Mouse (Mus musculus): ENCODE measurements around the gene Map3k4.

Gene Map3k4

DNA sequence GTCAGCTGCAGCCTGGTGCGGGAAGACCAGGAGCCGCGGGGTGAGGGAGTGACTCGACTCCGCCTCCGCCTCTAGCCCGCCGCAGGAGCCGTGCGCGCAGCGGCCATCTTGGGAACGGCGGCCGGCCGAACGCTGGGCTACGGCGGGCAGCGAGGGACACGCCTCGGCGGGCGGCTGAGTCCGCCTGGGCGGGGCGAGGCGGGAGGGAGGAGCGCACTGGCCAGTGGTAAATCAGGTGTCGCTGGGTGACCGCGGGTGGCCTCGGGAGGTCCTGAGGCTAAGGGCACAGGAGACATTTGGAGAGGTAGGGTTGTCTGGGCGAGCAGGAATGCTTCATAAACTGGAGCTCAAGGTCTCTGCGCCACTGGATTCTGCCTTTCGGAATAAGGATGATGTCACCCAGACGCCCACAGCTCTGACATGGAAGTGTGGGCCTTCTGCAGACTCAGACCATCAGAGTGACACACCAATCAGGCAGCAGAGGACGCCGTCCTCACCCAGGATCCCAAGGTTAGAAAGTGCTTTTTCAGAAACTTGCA is at the start of gene Map3k4:
Map3k4 (minus strand) TSS at position 134 of the 539 bp plus-strand sequence.
- peak; percentile 94 for DNase-seq

DNA sequence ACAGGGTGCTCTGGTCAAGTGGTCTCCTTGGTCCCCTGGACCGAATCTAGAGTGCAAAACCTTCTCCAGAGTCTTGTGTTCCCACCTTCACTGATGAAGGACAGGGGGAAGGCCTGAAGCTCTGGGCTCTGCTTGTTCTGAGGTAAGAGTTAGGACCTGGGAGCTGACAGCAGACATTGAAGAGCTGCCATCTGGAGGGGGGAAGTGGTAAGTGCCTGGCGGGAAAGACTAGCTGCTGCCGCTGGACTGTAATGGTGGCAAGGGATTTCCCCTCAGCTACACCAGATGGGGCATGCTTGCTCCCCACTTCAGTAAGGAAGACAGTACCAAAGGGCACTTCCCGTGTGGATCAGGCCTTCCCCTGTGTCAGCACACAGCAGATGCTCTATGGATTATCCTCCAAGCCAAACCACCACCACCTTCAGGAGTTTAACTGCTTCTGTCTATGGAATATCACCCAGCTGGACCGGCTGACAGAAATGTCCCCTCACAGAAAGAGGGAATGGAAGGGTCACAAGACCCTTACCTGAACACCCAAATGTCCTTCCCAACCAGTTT is 48.9 kb upstream of the Map3k4 start:
- peak; percentile 79 for DNase-seq

DNA sequence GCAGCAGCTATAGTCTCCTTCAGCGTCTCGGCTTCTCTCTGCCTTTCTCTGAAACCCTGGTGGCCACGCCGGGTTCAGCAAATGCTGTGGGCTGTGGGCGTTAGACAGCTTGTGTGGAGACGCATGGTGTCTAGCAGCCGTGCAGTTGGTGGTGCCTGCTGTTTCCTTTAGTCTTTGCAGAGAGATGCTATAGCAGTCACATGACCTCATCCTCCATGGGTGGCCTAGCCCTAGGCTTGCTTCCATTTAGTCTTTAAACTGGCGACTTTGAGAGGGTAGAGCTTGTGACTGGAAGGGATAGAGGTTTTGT is 45.8 kb upstream of the Map3k4 start:
- DNase-seq: peak; percentile 27

DNA sequence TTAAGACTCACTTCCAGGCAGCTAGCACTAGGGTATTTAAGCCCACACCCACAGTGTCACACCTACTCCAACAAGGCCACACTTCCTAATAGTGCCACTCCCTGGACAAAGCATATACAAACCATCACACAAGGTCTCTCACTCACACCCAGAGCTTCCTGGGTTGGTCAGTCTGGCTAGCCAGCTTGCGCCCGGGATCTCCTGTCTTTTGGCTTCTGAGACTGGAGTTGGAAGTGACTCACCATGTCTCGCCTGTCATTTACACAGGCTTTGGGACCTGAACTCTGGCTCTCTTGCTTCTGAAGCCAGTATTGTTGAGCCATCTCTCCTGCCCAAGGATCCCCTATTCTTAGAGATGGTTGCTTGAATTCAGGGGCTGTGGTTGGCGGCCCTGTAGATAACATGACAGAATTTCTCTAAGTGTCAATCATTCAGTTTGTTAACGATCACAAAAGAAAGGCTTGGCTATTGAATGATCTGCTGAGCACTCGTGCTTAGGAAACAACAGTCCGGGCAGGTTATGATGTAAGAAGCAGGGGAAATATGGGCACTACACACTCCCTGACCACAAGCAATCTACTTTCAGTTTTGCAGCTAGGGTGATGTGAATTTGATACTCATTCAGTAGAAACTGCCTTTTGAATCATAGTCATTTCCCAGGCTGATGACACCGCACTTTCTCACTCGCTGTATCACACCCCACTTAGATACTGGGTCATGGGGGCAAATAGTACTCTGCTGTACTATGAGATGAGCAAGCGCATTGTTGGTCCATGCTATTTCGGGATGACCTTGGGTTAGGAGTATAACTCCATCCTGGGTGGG is 45.2 kb upstream of the Map3k4 start:
- no peak for DNase-seq

DNA sequence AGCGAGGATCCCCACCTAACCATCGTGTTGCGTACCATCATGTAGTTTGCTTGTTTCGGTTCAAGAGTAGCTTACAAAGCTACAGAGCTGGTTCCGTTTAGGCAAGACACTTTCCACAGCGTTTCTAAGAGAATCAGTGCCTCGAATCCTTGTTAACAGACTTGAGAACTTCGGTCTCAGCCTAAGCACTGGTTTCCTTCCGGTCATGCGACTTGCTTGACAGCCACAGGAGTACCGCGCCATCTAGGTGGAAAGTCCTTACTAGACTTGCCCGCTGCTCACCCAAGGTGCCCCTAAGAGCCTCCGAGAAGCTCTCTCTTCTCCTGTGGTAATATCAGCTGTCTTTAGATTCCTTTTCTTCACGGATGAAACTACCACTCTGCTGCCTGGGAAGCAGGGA is 41.3 kb upstream of the Map3k4 start:
- DNase-seq: no peak

DNA sequence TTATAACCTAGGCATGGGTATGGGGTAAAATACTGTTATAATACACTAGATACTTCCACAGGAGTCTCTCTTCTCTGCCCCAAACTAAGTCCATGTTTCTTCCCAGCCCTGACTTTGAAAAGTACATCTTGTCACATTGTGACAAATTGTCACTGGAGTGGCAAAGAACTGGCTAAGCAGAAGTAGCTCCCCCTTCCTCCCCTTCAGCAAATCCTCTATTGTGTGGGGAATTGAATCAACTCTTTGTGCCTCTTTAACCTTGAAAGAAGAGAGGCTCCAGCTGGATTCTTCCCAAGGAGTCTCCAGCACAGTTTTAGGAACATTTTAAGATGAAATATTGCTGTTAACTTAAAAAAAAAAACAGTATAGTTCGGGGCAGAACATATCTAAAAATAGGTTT is 34.2 kb upstream of the Map3k4 start:
- DNase-seq: no peak

DNA sequence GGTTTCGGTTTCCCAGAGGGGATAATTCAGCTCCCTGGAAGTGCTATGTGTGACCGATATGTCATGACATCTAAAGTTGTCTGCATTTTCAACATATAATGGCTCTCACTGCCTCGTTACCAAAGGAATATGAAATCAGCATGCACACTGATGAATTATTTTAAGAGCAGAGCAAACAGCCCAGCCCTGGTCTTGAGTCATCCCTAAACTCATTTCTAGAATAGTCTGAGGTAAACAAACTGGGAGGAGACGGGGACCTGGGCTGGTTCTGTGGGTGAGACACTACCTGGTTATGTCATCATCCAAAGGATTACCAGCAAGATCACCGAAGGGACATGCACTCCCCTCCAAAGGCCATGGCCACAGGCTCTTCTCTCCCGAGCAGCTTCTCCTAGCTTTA is 33.0 kb upstream of the Map3k4 start:
- no peak for DNase-seq

DNA sequence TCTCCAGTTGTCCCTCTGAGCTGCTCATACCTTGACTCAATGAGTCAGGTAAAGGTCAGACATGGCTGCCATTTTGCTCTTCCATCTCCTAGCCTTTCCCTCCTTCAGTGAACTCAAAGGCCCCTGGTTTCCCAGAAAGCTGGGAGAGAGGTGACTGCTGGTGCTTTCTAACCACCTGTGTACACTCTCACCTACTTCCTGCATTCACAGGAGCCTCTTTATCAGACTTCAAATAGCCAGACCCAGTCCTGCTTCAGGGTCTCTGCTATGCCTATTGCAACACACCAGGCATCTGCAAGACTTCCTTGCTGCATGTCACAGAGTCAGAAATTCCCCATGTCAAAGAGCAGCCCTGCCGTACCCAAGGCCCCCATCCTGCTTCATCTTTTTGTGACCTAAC is 28.9 kb upstream of the Map3k4 start:
- no peak for DNase-seq

DNA sequence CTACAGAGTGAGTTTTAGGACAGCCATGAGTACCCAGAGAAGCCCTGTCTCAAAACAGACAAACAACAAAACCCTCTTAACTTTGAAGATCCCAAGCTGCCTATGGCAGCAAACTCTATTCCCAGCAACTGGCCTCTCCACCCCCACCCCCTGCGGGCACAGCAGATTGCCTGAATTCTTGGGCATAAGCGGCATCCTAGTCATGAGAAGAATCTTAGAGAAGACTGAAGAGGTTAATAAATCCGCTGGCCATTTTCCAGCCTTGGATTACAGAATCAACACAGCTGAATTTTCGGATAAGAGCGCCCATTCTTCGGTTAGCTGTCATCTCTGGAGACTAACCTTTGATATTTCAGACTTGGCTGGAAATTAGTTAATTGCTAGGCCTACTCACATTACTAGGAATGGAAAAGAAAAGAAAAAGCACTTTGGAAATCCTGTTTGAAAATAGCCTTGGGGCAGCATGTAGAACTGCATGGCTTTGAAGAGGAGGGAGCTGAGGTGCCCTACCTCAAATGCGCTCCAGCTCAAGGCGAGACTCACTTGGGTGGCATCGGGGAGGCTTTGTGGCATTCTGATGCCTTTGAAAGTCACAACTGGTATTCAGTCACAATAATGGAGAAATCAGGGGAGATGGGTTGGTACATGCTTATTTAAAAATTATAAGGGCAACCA is 25.2 kb upstream of the Map3k4 start:
- DNase-seq: no peak

DNA sequence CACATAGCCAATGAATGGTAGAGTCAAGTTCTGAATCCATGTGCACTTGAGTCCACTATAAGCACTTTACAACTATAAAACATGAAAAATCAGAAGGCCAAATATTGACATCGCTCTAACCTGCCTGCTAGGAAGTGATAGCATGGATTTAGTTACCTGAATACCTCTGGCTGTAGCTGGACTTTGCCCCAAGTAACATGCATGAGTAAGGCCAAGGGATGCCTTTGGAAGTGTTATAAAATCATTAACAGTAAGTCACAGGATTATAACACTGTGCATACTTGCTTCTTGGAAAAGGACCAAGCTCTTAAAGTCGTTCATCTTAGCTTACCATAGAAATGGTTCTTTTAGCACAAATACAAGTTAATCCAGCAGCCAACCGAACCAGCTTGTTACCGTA is 18.6 kb upstream of the Map3k4 start:
- no peak for DNase-seq

DNA sequence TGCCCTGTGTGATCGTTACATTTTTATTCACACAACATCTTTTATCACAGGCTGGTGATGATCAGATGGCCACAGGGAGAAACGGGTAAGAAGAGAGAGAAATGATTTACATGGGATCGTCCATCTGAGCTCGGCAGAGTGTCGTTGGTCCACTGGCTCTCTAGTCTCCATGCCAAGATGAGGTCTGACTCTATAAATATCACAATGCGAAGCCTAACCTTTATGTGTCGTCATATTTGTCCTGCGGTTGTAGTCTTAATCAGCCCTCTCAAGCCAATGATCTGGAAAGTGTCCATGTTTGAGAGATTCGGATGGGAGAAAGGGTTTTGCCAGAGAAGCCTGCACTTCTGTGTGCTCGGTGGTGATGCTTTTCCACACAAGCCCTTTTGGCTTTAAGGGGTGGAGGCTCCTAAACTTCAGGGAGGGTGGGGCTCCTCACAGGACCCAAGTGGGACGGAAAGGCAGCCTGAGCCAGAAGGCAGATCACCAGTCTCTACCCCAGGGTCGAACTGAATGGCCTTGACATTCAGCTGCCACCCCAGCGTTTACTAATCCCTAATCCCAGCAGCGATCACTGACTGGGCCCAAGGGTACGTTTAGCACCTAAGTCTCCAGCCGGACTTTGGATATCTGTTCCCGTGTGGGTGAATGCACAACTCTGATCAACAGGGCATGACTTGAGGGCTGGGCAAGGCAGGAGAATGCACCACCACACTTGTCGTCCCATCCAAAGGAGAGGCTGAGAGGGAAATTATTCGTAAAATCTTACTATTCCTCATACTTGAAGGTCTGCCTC is 17.7 kb upstream of the Map3k4 start:
- DNase-seq: no peak

DNA sequence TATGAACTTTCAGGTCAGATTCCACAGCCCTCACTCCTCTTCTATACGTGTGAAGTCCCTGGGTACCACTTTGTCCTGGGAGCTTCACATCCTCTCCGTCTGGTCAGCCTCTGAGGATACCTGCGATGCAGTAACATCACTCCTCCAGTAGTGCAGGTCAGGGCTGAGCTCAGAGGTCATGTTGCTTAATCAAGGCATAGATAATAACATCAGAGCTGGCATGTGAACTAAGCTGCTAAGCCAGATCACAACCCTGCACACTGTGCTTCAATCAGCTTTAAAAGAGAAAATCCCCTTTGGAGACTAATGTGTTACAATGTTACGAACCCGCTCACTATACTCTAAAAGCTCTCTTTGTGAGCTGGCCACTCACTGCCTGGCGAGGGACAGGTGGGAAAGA is 16.5 kb upstream of the Map3k4 start:
- DNase-seq: peak; percentile 65

DNA sequence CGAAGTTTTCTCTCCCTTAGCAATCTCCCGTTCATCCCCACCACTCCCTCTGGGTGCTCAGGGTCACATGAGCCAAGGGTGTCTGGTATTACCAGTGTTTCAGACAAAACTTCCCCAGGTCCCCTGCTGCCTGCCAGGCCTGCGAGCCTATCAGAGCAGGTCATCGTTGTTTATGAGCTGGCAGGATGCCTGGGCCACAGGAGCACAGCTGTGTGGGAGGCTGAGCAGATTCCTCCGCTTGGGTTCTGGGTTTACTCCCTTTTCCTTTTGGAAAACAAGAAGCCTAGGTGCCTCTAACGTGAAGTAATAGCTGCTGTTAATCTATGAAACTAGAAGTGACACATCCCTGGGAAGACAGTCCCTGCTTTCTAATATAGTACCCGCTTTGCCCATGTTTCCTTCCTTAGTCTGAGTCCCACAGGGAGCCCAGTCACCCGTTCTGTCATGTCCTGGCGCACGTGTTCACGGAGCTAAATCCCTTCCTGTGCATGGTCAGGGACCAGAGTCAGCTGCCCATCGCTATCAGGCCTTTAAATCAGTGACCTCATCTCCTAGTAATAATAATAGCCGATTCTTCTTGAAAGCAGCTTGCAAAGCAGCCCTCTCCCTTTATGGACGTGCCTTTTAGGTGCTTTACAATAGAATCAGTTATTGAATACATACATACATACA is 9.4 kb upstream of the Map3k4 start:
- peak; percentile 52 for DNase-seq

DNA sequence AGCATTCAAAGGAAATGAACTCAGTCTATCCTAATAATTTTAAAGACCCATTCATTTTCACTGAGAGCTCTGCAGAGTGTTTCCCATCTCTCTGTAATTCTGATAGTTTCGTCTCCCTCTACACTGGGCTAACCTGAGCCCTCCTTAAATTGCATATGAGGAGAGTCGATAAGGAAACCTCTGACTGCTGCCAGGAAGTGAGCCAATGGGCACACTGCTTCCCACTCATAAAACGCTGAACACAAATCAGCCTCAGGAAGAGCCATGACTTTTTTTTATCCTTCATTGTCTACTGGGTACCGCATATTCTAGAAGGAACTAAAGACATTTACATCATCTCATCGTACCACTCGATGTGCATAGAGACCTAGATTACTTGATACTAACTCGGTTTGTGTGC is 1.2 kb upstream of the Map3k4 start:
- no peak for DNase-seq

DNA sequence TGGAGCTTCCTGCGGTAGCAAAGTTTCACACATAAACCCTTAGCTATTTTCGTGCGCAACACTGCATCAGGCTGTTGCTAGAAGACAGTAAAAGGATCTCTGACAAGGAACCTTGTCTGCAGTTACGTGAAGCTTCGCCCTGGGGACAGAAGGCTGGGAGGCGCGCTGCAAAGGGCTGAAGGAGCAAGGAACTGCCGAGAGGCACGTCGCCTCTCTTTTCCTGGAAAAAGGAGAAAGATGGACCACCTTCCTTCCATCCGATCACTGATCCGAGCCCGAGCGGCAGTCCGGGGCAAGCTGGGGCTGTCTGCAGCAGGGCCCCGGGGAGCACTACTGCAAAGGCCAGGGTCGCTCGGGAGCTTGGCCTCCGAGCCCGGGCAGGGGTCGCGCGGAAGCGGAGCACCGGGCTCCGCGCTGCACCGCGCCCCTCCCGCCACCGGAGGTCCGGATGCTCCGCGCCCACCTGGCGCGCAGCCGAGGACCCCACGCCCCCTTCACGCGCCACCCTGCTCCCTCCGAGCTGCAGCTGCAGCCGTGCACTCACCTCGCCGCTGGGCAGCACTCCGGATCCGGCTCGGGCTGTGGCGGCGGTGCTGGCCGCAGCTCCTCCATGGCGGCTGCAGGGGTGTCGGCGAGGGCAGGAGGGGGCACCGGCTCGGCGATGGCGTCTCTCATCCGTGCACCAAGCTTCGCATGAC is 493 bp downstream of the Map3k4 start:
- no peak for DNase-seq

DNA sequence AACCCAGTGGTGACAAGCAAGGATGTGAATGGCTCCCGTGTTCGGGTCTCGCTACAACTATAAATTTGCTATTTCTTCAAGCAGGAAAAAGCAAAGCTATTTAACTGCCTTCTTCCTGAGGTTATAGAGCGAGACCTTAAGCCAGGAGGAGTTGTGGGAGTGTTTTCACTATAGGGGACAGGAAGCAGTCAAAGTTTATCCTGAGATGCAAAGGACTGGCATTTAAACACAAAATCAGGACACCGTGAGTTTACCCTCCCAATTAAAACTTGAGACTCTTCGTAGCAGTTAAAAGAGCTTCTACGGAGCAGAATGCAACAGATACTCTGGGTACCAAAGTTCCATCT is 1.0 kb downstream of the Map3k4 start:
- DNase-seq: no peak

DNA sequence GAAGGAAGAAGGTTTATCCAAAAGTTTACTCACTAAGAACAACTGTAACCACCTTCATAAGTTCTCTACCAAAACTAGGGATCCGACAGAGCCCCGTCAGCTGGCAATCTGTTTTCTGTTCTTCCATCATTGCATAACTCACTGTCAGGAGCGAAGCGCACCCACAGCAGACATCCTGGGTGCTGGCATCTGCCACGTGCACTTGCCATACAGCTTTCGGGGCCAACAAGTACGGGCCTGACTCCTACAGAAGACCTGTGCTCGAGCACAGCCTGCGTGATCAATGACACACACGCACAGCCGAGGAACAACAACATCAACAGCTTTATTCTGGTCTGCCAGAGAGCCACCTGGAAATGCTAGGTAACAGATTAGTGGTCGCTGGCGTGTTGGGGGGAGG is 2.3 kb downstream of the Map3k4 start:
- DNase-seq: no peak

DNA sequence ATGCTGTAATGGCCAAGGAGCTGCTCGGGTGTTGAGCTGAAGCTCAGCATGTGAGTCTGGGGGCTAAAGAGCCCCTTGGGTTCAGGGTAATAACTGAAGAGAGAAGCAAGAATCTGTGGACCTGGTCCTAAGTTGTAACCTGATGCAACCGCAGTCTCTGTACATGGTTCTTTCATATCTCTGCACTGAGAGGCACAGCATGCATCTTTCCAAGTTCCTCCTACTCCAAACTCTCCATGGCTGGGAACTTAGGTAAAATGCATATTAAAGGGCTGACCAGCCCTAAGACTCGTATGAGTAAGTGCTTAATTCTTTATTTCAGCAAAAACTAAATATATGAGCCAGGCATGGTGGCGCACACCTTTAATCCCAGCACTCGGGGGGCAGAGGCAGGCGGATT is 6.3 kb downstream of the Map3k4 start:
- DNase-seq: no peak

DNA sequence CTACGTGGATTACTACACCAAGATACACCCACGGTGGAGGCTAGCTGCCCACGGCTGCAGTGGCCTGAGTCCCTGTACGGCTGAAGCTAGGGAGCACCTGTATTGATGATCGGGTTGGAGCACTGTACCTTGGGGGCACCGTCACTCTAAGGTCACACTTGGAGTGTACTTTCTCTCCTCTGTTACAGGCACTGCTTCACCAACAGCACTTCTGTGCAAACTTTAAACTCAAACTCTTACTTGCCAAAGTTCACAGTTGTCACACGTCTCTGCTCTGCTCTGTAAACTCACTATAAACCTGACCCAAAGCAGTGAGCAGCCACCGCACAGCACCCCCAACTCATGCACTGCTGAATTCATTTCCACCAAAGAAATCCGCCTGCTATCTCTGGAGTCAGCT is 9.1 kb downstream of the Map3k4 start:
- no peak for DNase-seq

DNA sequence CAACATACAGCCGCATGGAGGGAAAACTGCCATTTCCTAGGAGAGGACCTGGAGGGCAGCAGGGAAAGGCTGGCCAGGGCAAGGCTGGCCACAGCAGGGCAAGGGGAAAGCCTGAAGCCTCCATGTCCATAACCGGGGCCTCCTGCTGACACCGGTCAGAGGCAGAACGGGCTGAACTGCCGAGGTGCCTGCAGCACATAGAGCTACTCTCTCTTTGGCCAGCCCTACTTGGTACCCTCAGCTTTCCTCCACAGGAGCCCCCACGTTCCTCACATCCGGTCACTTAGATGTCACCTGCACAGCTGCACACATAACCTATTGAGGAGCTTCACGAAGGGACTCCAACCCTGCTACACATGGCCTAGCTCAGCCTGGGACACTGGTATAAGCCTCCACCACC is 9.5 kb downstream of the Map3k4 start:
- no peak for DNase-seq

DNA sequence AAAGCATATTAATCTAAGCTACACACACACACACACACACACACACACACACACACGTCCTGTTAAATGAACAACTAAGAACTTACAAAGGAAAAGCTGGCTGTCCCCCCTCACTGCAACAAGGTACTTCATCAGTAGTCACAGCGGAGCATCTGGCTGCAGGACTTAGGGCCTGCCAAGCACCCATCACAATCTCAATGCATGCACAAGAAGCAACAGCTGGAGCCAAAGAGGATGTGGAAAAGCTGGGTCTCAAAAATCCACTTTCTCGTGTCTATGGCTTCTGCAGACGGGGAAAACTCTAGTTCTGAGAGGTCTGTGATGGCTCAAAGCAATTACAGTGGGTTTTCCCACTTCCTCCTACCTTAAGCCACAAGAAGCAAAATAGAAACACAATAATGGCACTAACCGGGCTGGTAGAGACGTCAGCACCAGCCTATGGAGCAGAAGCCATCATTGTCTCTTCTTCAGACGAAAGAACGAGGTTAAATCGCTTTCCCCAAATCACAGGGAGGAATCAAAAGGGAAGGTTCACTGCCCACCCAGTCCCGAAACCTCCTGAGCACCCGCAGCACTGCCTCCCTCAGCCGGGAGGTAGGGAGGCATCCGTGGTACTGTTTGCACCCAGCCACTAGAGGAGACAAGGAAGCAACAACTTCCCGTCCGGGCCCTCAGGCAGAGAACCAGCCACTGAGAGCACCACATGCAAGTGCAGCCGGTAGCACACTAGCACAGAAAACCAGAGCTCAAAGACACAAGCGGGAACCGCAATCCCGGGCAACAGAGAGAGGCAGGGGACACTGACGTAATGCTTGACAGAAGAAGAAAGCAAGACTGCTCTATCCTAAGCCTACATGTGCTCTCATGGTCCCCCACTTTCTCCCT is 11.1 kb downstream of the Map3k4 start:
- DNase-seq: no peak

Measured in retina, postnatal 1 day (tissue).